Mouse (Mus musculus): ENCODE results near the gene Gda. TPM values are rescaled to one million over a fixed set of nuclear protein-coding genes. Genes with fewer than 3 reads are reported as not detected.

Gene Gda
- 0.05 and 0.15 TPM in 2 replicates for polyA plus RNA-seq (2015; fragmentation: Nextera tagmentation; extraction: Ambion mirVana)

- no peak for TF ChIP-seq CTCF (IDR thresholded peaks at IDR 0.05; ENCODE audit: low read depth)
- no peaks in the 10 kb centered on the region for H3K36me3 ChIP-seq (ENCODE audit: insufficient read depth, low read length)
- peak within 1 kb of the TSS; percentile 38 for H3K4me3 ChIP-seq (replicated peaks; ENCODE audit: low read depth, low read length)
- DNase-seq (ENCODE audit: low spot score) (no peak), ATAC-seq (replicated peaks; ENCODE audit: low FRiP score, low read depth) (no peak)
- no peaks in the 10 kb centered on the region for H3K9me3 ChIP-seq (replicated peaks; ENCODE audit: low read length)
- no peak within 1 kb of the TSS for H3K27ac ChIP-seq
- H3K4me2 ChIP-seq (ENCODE audit: low read length) = peak within 1 kb of the TSS; percentile 87
- 56% methylated on average over 2 of the region's 2 CpGs for WGBS
- H3K27me3 ChIP-seq (ENCODE audit: insufficient read depth, low read length) = no peaks in the 10 kb centered on the region; the same call in 1 of the 2 replicates
- 0 out of 2 replicates have a peak, but pooled peaks cover 4% of the 10 kb centered on the region for H3K4me1 ChIP-seq (replicated peaks; ENCODE audit: insufficient read depth, low read length)
- H3K9ac ChIP-seq (ENCODE audit: low read depth, low read length) = peak within 1 kb of the TSS; percentile 37; the same call in 1 of the 2 replicates
Measured at GRCm38 (mm10) chr19:21473345-21473744, at the start of gene Gda. Gene Gda (minus strand): TSS chr19:21473445.

GRCm38 (mm10) chr19:21520280-21520679 lies 47.0 kb upstream of the Gda start:
- Histone ChIP-seq H3K4me2 (ENCODE audit: low read length) (no peak overlapping the region), H3K9me3 (replicated peaks; ENCODE audit: low read length) (no peaks in the 10 kb centered on the region), H3K27me3 (ENCODE audit: insufficient read depth, low read length) (no peaks in the 10 kb centered on the region), H3K27ac (no peak overlapping the region), H3K9ac (ENCODE audit: low read depth, low read length) (no peak overlapping the region), H3K36me3 (ENCODE audit: insufficient read depth, low read length) (no peaks in the 10 kb centered on the region), H3K4me1 (replicated peaks; ENCODE audit: insufficient read depth, low read length) (no peaks in the 10 kb centered on the region), H3K4me3 (replicated peaks; ENCODE audit: low read depth, low read length) (no peak overlapping the region)
- 70% methylated on average over 2 of the region's 2 CpGs for WGBS
- no peak for DNase-seq (ENCODE audit: low spot score)
- TF ChIP-seq CTCF (IDR thresholded peaks at IDR 0.05; ENCODE audit: low read depth) = no peak
- ATAC-seq (replicated peaks; ENCODE audit: low FRiP score, low read depth) = no peak

- Histone ChIP-seq H3K4me1 (replicated peaks; ENCODE audit: insufficient read depth, low read length) (no peaks in the 10 kb centered on the region), H3K4me3 (replicated peaks; ENCODE audit: low read depth, low read length) (no peak overlapping the region), H3K27me3 (ENCODE audit: insufficient read depth, low read length) (no peaks in the 10 kb centered on the region), H3K9me3 (replicated peaks; ENCODE audit: low read length) (no peaks in the 10 kb centered on the region), H3K36me3 (ENCODE audit: insufficient read depth, low read length) (no peaks in the 10 kb centered on the region), H3K9ac (ENCODE audit: low read depth, low read length) (no peak overlapping the region), H3K4me2 (ENCODE audit: low read length) (no peak overlapping the region), H3K27ac (no peak overlapping the region)
- ATAC-seq (replicated peaks; ENCODE audit: low FRiP score, low read depth) (no peak), DNase-seq (ENCODE audit: low spot score) (peak; percentile 68)
- TF ChIP-seq CTCF (IDR thresholded peaks at IDR 0.05; ENCODE audit: low read depth) = peak; percentile 83
- 44% methylated on average over 3 of the region's 3 CpGs for WGBS
Measured at GRCm38 (mm10) chr19:21510116-21510515, 36.9 kb upstream of the Gda start.

- no peak for ATAC-seq (replicated peaks; ENCODE audit: low FRiP score, low read depth)
- WGBS = 81% methylated on average over 7 of the region's 7 CpGs
- Histone ChIP-seq H3K9ac (ENCODE audit: low read depth, low read length) (no peak overlapping the region), H3K9me3 (replicated peaks; ENCODE audit: low read length) (no peaks in the 10 kb centered on the region), H3K4me1 (replicated peaks; ENCODE audit: insufficient read depth, low read length) (no peaks in the 10 kb centered on the region), H3K4me3 (replicated peaks; ENCODE audit: low read depth, low read length) (no peak overlapping the region), H3K36me3 (ENCODE audit: insufficient read depth, low read length) (no peaks in the 10 kb centered on the region), H3K27me3 (ENCODE audit: insufficient read depth, low read length) (no peaks in the 10 kb centered on the region), H3K4me2 (ENCODE audit: low read length) (no peak overlapping the region), H3K27ac (no peak overlapping the region)
- no peak for DNase-seq (ENCODE audit: low spot score)
- no peak for TF ChIP-seq CTCF (IDR thresholded peaks at IDR 0.05; ENCODE audit: low read depth)
Measured at GRCm38 (mm10) chr19:21507561-21508232, 34.5 kb upstream of the Gda start.

GRCm38 (mm10) chr19:21507133-21507532 lies 33.9 kb upstream of the Gda start:
- no peaks in the 10 kb centered on the region for H3K4me1 ChIP-seq (replicated peaks; ENCODE audit: insufficient read depth, low read length)
- WGBS = 74% methylated on average over 2 of the region's 2 CpGs
- no peak for DNase-seq (ENCODE audit: low spot score)
- ATAC-seq (replicated peaks; ENCODE audit: low FRiP score, low read depth) = no peak
- H3K4me2 ChIP-seq (ENCODE audit: low read length) = no peak overlapping the region
- no peak overlapping the region for H3K4me3 ChIP-seq (replicated peaks; ENCODE audit: low read depth, low read length)
- H3K27me3 ChIP-seq (ENCODE audit: insufficient read depth, low read length) = no peaks in the 10 kb centered on the region
- no peak overlapping the region for H3K27ac ChIP-seq
- H3K9ac ChIP-seq (ENCODE audit: low read depth, low read length) = no peak overlapping the region
- no peaks in the 10 kb centered on the region for H3K36me3 ChIP-seq (ENCODE audit: insufficient read depth, low read length)
- no peaks in the 10 kb centered on the region for H3K9me3 ChIP-seq (replicated peaks; ENCODE audit: low read length)
- TF ChIP-seq CTCF (IDR thresholded peaks at IDR 0.05; ENCODE audit: low read depth) = no peak

- Histone ChIP-seq H3K36me3 (ENCODE audit: insufficient read depth, low read length) (no peaks in the 10 kb centered on the region), H3K9ac (ENCODE audit: low read depth, low read length) (no peak overlapping the region), H3K4me3 (replicated peaks; ENCODE audit: low read depth, low read length) (no peak overlapping the region), H3K9me3 (replicated peaks; ENCODE audit: low read length) (no peaks in the 10 kb centered on the region), H3K4me2 (ENCODE audit: low read length) (no peak overlapping the region), H3K4me1 (replicated peaks; ENCODE audit: insufficient read depth, low read length) (no peaks in the 10 kb centered on the region), H3K27me3 (ENCODE audit: insufficient read depth, low read length) (no peaks in the 10 kb centered on the region), H3K27ac (no peak overlapping the region)
- ATAC-seq (replicated peaks; ENCODE audit: low FRiP score, low read depth) = 0 out of 2 replicates have a peak, but pooled peaks have one; percentile 46
- TF ChIP-seq CTCF (IDR thresholded peaks at IDR 0.05; ENCODE audit: low read depth) = no peak
- no peak for DNase-seq (ENCODE audit: low spot score)
- 59% methylated on average over 2 of the region's 2 CpGs for WGBS
Measured at GRCm38 (mm10) chr19:21504716-21505115, 31.5 kb upstream of the Gda start.
